Mouse (Mus musculus): ENCODE data around the gene Them7. TPM values are rescaled to one million over a fixed set of nuclear protein-coding genes. Genes with fewer than 3 reads are reported as not detected.

The Them7 gene
- total RNA-seq, 2 experiments from 2014 or later, result 0.65 TPM; not detected in 1

DNA sequence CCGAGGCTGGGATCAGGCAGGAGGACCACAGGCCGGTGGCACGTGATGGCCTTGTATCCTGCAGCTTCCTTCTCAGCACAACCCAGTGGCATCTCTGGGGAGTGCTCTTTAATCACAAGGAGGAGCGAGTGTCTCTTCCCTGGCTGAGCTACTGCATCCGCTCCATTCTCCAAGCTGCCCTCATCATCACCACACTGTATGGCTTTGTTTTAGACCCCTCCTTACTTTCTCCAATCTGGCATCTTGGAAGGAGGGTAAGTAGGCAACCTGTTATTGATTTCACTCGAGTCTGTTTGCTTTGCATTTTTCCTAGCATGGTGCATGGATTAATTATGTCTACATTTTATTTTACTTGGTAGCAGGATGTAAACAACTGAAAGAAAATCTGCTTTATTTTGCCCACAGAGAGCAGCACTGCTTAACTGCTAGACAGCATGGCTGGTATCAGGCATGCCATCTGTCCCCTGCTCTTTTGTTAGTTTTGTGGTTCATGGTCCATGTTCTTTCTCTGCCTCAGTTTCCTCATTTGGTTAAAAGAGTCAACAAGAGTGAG lies 79.9 kb downstream of the Them7 start:
- ATAC-seq (ENCODE audit: poor library complexity, severe bottlenecking), result no peak

DNA sequence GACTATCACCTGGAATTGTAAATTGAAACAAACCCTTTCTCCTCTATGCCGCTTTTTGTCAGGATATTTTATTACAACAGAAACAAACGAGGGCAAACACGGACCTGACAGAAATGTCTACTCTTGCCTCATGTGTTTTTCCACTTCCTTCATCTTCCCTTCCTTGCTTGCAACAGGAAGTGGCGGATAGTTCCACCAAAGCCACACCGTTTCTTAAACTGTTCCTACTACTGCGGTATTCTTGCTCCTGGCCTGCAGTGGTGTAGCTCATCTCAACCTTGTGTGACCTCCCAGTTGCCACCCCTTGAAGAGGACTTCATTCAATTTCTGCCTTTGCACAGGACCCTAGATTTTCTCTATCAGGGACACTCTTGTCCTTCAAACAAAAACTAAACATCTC lies 81.8 kb downstream of the Them7 start:
- ATAC-seq (ENCODE audit: poor library complexity, severe bottlenecking), result peak; percentile 62

DNA sequence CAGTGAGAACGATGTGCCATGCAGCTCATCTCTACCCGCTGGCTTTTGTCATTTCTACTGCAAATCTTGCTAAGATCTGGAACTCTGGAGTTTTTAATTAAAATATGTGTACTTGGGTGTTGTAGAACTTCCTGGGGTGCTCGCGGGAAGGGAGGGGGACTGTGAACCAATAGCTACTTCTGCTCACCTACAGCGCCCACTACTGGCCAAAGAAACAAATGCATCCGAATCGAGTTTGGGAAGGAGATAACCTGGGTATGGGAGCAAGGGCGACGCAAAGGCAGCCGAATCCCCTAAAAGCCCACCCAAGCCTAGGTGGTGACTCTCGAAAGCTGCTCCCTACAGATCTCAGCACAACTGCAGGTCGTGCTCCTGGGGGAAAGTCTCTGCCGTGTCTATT lies 87.3 kb downstream of the Them7 start:
- ATAC-seq (ENCODE audit: poor library complexity, severe bottlenecking), result no peak

DNA sequence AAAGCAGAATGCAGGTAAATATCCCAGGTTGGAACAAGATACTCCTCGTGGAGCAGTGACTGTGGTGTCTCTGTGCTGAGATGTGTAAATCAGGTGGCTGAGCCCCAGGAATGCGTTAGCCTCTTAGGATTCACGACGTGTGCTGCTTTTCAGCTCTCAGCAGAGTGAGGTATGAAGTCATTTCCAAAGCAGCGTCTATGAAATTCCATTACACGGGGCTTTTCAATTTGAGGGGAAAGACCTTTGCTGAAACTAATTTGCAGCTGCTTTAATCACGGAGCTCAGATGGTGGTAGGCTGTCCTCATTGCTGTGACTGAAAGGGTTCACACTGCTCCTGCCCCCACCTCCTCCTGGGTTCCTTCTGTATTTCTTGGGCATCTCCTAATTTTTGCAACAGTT lies 87.9 kb downstream of the Them7 start:
- no peak for ATAC-seq (ENCODE audit: poor library complexity, severe bottlenecking)

DNA sequence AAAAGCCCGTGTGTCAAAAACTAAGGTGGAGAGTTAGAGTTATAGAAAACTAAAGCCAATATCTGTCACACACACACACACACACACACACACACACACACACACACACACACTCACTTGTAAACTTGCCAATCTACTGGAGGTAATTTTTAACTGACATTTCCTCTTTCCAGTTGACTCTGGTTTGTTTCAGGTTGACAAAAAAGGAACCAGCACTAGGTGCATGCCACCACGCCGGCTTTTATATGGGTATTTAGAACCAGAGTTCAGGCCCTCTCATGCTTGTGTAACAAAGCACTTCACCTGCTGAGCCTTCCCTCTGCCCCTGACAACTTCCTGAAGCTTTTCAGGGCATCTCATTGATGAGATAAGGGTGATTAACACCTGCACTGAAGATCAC lies 89.0 kb downstream of the Them7 start:
- ATAC-seq (ENCODE audit: poor library complexity, severe bottlenecking), result peak; percentile 58

DNA sequence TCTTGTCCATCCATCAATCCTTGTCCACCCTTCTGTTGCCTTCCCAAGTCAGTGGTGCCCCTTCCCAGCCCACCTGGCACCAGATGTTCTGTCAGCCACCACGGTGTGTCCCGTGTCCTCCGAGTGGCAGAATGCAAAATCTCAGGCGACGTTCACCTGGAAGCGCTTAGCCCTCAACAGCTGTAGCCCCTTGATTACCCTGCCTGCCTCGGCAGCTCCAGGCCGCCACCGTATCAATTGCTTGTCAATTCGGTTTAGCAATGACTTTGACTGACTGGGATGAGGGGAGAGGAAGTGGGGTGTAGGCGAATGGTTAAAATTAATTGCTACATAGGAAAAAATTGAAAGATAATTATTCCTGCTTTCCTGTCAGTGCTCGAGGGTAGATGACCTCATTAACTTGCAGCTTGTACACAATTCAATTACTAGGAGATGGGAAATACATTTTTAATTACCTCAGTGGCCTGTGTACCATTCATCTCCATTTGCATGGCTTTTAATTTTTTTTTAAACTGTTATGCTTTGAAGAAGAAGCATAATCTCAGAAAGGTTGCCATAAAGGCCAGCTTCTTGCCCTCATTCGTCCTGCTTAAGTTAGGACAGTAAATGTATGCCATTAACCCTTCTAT lies 93.5 kb downstream of the Them7 start:
- no peak for ATAC-seq (ENCODE audit: poor library complexity, severe bottlenecking)

DNA sequence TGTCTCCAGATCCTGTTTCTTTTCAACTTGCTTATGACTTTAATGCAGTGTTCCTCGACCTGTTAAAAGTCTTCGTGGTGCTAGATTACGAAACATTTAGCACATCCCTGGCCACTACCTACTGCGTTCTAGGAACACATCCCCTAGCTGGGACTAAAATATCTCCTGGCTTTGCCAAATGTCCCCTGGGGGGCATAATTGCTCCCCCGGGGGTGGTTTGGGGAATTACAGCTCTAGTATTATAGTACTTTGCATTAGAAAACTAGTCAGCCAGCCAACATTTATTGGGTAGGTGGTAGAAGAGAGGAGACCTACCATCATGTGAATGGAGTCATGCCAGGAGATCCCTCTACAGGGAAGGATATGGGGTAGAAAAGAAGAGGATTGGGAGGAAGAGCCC lies 101.9 kb downstream of the Them7 start:
- no peak for ATAC-seq (ENCODE audit: poor library complexity, severe bottlenecking)

DNA sequence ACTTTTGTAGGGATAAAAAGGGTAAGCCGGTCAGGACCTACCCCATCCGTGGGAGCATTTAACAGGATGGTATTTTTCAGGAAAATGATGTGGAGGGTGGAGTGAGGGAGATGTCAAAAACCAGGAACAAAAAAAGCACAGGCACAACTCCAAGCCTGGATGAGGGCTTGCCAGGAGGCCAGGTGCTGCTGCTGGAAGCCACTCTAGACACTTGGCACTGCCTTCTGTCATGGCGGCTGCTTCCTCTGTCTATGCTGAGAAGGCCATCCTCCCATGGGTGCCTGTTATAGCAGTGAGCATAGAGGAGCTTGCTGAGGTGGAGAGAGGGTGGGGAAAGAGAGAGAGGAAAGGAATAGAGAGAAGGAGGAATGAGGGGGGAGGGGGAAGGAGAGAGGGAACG lies 105.9 kb downstream of the Them7 start:
- no peak for ATAC-seq (ENCODE audit: poor library complexity, severe bottlenecking)

DNA sequence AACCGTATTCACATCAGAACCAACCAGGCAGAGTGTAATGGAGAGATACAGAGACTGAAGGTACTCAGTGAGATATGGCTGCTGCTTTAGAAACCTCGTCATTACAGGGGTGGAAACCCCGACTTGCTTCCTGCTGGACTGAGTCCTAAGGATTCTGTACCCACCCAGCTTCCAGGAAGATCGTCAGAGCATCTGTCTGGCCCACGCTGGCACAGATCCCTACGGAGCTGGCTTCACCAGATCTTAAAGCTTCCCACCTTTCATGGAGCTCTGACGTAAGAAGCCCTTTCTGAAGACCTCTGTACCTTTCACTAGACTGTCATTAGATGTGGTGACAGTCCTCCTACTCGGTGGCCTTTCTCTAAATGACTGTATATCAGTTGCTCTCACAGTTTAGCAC lies 109.0 kb downstream of the Them7 start:
- no peak for ATAC-seq (ENCODE audit: poor library complexity, severe bottlenecking)

DNA sequence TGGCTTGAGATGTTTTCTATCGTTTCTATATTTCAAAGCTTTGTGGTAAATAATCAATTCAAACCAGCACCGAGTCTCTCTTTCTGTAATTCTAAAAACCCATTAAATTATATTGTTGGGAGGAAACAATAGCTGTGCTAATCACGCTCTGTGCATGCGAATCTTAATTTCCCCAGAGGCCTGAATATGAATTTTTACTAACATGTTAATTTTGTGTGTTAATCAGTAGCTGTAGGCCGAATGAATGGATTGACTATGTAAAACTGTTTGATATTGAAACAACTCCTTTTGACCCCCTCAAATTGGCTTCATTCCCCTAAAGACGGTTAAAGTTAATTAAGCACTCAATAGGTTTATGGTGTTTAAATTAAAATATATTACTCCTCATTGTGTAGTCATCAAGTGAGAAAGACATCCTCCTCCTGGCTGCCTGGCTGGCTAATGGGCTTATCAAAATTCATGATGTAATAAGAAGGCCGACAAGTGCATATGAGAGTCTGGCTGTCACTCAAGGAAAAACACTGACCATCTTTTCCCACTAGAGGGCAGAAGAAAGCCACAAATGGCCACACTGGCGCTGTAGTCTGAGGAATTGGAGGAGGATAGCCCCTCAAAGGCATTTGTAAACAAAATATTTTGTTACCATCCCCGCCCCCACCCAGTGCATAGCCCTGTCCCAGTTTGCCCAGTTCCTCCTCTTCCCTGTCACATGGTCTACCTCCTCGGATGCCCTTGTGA lies 110.0 kb downstream of the Them7 start:
- peak; percentile 86 for ATAC-seq (ENCODE audit: poor library complexity, severe bottlenecking)

DNA sequence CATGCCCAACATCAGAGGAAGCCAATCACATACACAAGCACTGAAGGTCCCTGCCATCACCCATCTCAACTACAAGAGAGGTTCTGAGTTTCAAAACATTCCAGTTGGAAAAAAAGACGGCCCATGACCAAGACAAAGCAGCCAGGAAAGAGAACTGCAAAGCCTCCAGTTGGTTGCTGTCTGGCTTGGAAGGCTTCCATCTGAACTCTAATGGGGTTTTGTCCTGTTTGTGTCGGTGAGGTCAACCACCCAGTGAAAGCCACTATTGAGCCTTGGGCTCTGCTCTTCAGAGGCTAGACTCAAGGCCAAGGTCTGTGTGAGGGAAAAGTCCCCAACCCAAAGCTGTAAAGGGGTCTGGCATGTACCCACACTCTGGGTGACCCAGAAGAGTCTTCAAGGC lies 111.5 kb downstream of the Them7 start:
- no peak for ATAC-seq (ENCODE audit: poor library complexity, severe bottlenecking)

DNA sequence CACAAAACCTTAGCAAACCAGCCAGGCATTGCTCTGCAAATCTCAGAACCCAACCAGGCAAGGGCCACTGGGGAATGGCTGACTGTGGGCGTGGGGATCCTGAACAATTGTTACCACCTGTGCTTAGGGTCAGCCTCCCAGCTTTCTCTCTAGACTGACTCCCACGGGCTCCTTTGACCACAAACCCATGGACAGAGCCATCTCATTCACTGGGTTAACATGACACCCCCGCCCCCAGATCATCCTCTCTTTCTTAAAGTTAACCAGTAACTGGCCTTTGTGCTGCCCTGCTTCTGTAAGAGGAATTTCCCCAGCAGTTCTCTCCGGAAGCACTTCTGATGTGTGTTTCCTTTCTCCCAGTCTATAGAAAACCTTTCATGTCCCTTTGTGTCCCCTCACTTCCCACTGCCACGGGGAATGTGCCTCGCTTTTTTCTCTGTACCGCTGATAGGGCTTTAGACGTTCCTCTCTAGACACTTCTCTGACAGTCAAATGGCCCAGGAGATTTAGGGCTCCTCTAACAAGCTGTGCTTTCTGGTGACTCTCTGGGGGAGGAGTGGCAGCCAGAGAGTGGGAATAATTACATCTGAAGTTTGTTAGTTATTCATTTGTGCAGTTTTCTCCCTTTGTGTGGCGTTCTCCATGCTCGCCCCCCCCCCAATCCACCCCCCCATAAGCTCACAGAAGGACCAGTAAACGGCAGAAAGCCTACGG lies 112.4 kb downstream of the Them7 start:
- no peak for ATAC-seq (ENCODE audit: poor library complexity, severe bottlenecking)

DNA sequence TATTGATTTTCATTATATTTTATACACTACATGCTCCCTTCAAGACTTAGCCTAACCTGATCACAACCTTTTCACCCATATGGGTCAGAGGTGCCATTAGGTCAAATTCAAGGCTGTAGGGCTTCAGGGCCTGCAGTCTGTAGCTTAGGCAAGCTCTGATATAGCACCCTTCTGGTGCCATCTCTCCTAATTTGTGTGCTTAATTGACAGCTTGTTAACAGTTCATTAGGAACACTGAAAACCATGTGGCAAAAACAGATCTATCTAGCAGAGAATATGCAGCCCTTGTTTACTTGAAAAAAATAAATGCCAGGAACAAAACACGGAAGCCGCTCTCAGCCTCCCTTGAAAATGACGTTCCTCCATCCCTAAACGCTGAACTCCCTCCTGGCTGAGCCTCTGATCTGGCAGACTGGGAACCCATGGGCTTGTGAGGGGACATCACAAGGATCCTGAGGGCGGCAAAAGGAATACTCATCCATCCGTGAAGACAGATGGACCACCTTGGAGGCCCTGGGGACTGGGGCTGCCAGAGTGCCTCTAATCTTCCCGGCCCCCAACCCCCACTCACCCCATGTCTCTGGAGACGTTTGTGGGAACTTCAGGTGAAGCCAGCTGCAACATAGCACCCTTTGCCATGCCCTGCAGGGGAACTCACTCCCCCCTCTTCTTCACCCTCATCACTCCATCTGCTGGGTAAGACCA lies 113.2 kb downstream of the Them7 start:
- no peak for ATAC-seq (ENCODE audit: poor library complexity, severe bottlenecking)

DNA sequence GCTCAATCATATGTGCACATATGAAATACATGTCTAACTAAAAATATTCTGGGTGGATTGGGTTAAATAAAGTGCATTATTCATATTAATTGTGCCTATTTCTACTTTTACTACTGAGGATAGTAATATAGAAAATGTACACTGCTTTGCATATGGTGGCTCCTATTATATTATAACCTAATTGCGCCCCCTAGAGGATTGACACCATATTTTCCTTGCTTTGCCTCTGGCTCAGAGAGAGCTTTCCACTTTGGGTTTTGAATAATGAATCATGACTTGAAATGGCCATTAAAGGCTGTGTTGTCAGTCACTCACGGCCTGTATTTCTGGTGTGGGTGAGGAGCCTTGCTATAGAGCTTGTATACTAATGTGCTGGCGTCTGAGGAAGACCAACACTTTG lies 115.9 kb downstream of the Them7 start:
- no peak for ATAC-seq (ENCODE audit: poor library complexity, severe bottlenecking)

DNA sequence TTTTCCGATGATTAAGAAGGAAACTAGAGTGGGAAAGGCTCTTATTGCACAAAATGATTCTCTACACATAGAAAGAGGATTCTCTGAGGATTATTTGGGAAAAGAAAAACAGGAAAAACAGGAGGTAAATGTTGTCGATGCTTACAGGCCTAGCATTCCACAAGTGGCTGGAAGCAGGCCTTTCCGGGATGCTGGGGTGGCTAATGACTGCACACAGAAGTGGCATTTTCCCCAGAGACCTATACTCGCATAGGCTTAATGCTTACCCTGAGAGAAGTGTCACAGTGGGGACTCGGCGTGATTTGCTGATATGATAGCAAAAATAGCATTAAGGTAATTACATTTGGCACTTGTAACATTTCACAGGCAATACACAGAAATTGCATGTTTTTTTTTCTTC lies 124.8 kb downstream of the Them7 start:
- no peak for ATAC-seq (ENCODE audit: poor library complexity, severe bottlenecking)

DNA sequence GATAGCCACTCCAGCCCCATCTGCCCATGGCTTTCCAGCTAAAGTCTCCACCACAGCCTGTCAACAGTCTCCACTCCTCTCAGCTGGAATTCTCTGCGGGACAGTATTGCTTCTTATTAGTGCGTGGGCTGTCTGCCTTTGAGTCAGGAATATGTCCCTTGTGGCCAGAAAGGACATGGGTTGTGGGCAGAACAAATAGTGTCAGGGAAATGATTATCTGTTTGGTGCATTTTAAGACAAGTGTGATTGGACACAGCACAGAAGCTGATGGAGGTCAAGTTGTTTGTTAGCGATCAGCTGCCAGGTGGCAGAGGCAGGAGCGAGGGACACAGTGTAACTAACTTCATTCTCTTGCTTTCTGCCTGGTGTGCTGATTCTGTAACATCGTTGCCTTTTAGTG lies 132.7 kb downstream of the Them7 start:
- ATAC-seq (ENCODE audit: poor library complexity, severe bottlenecking), result no peak

DNA sequence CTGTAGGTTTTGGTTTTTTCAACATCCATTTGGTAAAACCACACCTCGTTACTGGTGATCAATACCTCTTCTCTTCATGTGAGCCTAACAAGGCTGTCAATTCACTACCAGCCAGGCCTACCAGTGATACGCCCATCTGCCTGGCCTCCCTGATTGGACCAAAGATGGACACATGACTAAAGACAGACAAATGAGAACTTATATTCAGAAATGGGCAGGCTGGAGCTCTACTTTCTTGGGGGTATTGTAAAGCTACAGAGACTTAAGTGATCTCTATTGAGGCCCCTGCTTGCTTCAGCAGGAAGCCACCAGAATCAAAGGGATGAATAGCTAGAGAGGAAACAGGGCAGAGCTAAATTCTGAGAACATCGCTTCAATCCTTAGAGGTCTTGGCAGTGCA lies 133.9 kb downstream of the Them7 start:
- ATAC-seq (ENCODE audit: poor library complexity, severe bottlenecking), result no peak

DNA sequence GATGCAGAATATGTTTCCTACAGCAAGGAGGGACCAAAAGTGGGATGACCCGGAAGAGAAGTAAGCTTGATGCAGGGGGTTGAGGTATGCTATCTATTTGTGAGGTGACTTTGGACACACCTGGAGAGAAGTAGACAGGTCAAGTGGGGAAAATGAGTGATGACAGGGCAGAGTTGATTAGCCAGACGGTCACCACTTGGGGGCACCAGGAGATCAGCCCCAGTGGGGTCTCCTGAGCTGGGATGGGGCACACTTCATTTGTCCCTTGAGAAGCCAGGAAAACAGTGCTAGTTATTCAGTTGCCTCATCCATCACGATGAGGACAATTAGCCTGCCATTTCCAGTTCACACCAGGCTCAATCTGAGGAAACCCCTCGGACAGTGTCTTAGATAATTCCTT lies 143.5 kb downstream of the Them7 start:
- ATAC-seq (ENCODE audit: poor library complexity, severe bottlenecking), result peak; percentile 49; the same call in 1 of the 2 replicates

DNA sequence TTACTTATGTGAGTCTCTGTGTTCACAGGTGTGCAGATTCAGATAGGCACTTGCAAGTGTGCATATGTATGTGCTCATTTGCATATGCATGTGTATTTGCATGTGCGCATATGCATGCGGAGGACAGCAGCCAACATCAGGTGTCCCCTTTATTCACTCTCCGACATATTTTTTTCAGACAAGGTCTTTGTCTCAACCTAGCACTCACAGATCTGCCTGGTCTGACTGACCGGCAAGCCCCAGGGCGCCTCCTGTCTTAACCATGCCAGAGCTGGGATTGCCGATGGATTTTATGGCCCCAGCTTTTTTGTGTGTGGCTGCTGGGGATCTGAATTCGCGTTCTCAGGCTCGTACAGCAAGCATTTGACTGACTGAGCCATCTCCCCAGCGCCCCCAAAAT lies 146.1 kb downstream of the Them7 start:
- ATAC-seq (ENCODE audit: poor library complexity, severe bottlenecking), result no peak

DNA sequence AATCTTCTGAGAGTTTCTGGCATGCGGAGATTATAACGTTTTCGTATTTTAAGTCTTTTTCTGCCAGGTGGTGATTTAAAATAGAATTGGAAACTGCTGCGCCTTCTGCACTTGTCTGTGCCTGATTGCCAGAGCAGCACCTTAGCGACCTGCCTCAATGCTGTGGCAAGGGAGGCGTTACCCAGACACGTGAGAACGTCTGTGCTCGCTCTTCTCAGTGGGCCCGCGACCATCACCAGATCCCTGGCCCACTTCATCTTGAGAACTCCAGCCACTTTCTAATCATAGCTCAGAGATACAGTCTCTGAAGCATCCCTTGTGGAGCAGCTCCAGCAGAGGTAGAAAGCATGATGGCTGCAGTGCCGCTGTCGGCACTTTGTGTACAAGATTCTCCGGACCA lies 146.6 kb downstream of the Them7 start:
- no peak for ATAC-seq (ENCODE audit: poor library complexity, severe bottlenecking)

DNA sequence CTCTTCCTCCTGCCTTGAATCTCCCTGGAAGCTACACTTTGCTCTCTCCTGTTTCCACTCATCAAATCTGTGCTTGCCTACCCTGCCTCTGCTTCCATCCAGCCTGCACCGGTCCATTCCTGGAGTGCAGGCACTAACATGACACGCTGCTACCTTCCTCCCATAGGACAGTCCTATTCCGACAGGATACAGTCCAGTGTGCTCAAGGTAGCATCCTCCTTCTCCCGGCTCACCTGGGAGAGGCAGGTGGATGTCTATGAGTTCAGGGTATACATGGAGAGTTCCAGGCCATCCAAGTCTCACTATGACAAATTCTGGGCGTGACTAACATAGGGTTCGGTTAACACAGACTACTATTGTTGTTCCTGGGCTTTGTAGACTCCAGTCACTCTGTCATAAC lies 148.0 kb downstream of the Them7 start:
- no peak for ATAC-seq (ENCODE audit: poor library complexity, severe bottlenecking)
